Comparison of ENCODE assay signal across 9 mouse cellular contexts in genomic region chr3:129392814-129393804, GRCm38 (mm10).
DNase-seq lines count a peak whose midpoint lies in the region; ATAC-seq and TF ChIP-seq lines count a peak whose summit lies in the region.
"Had no signal": no experiment of that assay in that cellular context is flagged by ENCODE, and none has a peak within 500 bp of the region (broad histone marks: within the 10 kb centered on the region; RNA-seq: fewer than 3 reads in every experiment).

No protein-coding gene starts in this region.

- no peak overlapping the region for H3K4me3 ChIP-seq in forebrain, embryonic 13.5 days
- no peak overlapping the region for H3K4me3 ChIP-seq in forebrain, embryonic 10.5 days
- no peak overlapping the region for H3K4me3 ChIP-seq in lung, embryonic 14.5 days (ENCODE audit: low read depth, low read length)
- peak overlapping the region; percentile 25; the same call in 1 of the 2 replicates for H3K4me3 ChIP-seq in embryonic fibroblast, embryonic 13.5 days (ENCODE audit: insufficient read depth, low read length)
- H3K4me3 ChIP-seq: midbrain, embryonic 12.5 days had no signal

- no peak overlapping the region; the same call in 1 of the 2 replicates for H3K27ac ChIP-seq in forebrain, embryonic 13.5 days
- H3K27ac ChIP-seq in forebrain, embryonic 10.5 days, result no peak overlapping the region
- H3K27ac ChIP-seq in lung, embryonic 14.5 days (ENCODE audit: low read depth), result peak overlapping the region; percentile 30; the same call in 1 of the 2 replicates
- H3K27ac ChIP-seq in embryonic fibroblast, embryonic 13.5 days (ENCODE audit: insufficient read depth, low read length), result no peak overlapping the region
- H3K27ac ChIP-seq: midbrain, embryonic 12.5 days had no signal

- ATAC-seq in forebrain, embryonic 13.5 days, result peak; percentile 25; the same call in 1 of the 2 replicates
- ATAC-seq in lung, embryonic 14.5 days (ENCODE audit: insufficient read depth), result no peak

- no peak for DNase-seq in forebrain, embryonic 10.5 days (ENCODE audit: extremely low spot score, low spot score)
- DNase-seq in lung, embryonic 14.5 days, result no peak
- no peak for DNase-seq in lung, postnatal 4 days
- DNase-seq in kidney, postnatal 4 days, result peak; percentile 9 to 35
- DNase-seq in natural killer cell, adult 2 months (ENCODE audit: low spot score in 2 of 2), result no peak
- DNase-seq in layer of hippocampus, adult 18-20 months (ENCODE audit: low spot score in 2 of 2), result no peak

- no peak for TF ChIP-seq CTCF in lung, embryonic 14.5 days (IDR thresholded peaks at IDR 0.05; ENCODE audit: low read depth)
- TF ChIP-seq CTCF in embryonic fibroblast, embryonic 13.5 days (IDR thresholded peaks at IDR 0.05; ENCODE audit: borderline replicate concordance, insufficient read depth, low read length), result no peak

- no peak overlapping the region for H3K4me2 ChIP-seq in forebrain, embryonic 13.5 days
- H3K4me2 ChIP-seq in lung, embryonic 14.5 days, result peak overlapping the region; percentile 33; the same call in 1 of the 2 replicates
- H3K4me2 ChIP-seq: midbrain, embryonic 12.5 days had no signal

- TF ChIP-seq POLR2A in embryonic fibroblast, embryonic 13.5 days (IDR thresholded peaks at IDR 0.05; ENCODE audit: low read depth, low read length), result no peak

- 85% methylated on average over 22 of the region's 23 CpGs for WGBS in forebrain, embryonic 13.5 days
- 85% methylated on average over 23 of the region's 23 CpGs for WGBS in forebrain, embryonic 10.5 days
- WGBS in lung, embryonic 14.5 days, result 70% methylated on average over 23 of the region's 23 CpGs

- 0 out of 2 replicates have a peak, but pooled peaks cover 7% of the 10 kb centered on the region for H3K4me1 ChIP-seq in forebrain, embryonic 13.5 days
- 0 out of 2 replicates have a peak, but pooled peaks cover 6% of the 10 kb centered on the region for H3K4me1 ChIP-seq in forebrain, embryonic 10.5 days
- H3K4me1 ChIP-seq in lung, embryonic 14.5 days (ENCODE audit: insufficient read depth), result no peaks in the 10 kb centered on the region
- peaks cover 4% of the 10 kb centered on the region; the same call in 1 of the 2 replicates for H3K4me1 ChIP-seq in embryonic fibroblast, embryonic 13.5 days (ENCODE audit: control insufficient read depth, insufficient read depth, low read length)
- H3K4me1 ChIP-seq: midbrain, embryonic 12.5 days had no signal

- no peaks in the 10 kb centered on the region for H3K36me3 ChIP-seq in forebrain, embryonic 13.5 days (ENCODE audit: poor library complexity, severe bottlenecking)
- H3K36me3 ChIP-seq in forebrain, embryonic 10.5 days (replicated peaks), result no peaks in the 10 kb centered on the region
- no peaks in the 10 kb centered on the region for H3K36me3 ChIP-seq in lung, embryonic 14.5 days (ENCODE audit: insufficient read depth)
- H3K36me3 ChIP-seq: midbrain, embryonic 12.5 days had no signal

- H3K9me3 ChIP-seq in forebrain, embryonic 13.5 days (replicated peaks), result peaks cover 3% of the 10 kb centered on the region
- H3K9me3 ChIP-seq in forebrain, embryonic 10.5 days, result peaks cover 3% of the 10 kb centered on the region; the same call in 1 of the 2 replicates
- no peaks in the 10 kb centered on the region for H3K9me3 ChIP-seq in lung, embryonic 14.5 days (ENCODE audit: low read depth, low read length)

- no peak overlapping the region for H3K9ac ChIP-seq in forebrain, embryonic 13.5 days
- no peak overlapping the region for H3K9ac ChIP-seq in lung, embryonic 14.5 days
- H3K9ac ChIP-seq: midbrain, embryonic 12.5 days had no signal

- H3K27me3 ChIP-seq in forebrain, embryonic 13.5 days, result no peaks in the 10 kb centered on the region
- no peaks in the 10 kb centered on the region for H3K27me3 ChIP-seq in forebrain, embryonic 10.5 days (ENCODE audit: poor library complexity, severe bottlenecking)
- H3K27me3 ChIP-seq in lung, embryonic 14.5 days (ENCODE audit: insufficient read depth, low read length), result no peaks in the 10 kb centered on the region
- H3K27me3 ChIP-seq: midbrain, embryonic 12.5 days had no signal

Comparison
In these comparisons a context has a peak if more than half of its experiments do, and no peak if none do; other contexts are left out.
1. DNase-seq: peak in kidney, postnatal 4 days (2 of 2); none in forebrain, embryonic 10.5 days (single experiment), lung, embryonic 14.5 days (single experiment), lung, postnatal 4 days (0 of 2), natural killer cell, adult 2 months (0 of 2) and layer of hippocampus, adult 18-20 months (0 of 2).